Mouse (Mus musculus) lung, postnatal 0 days (tissue): ENCODE results near the gene Pcnx2.

Experiments
- CTCF ChIP-seq: IDR thresholded peaks from 2 replicates; pipeline ENCODE4 v1.5.1; 2016; ENCODE audit warnings: antibody characterized with exemption, mild to moderate bottlenecking
- EP300 ChIP-seq: IDR thresholded peaks from 2 replicates; pipeline ENCODE4 v1.6.1; 2016; ENCODE audit warnings: antibody characterized with exemption, mild to moderate bottlenecking, control low read depth

GRCm38 (mm10) chr8:125740655-125741054 is 157.5 kb downstream of the Pcnx2 start:
- TF ChIP-seq EP300, result no peak
- no peak for TF ChIP-seq CTCF
